Mouse (Mus musculus) hindbrain, embryonic 16.5 days (tissue): ENCODE data around the gene Frmd4b. TPM values are rescaled to one million over a fixed set of nuclear protein-coding genes. Genes with fewer than 3 reads are reported as not detected.

ENCODE experiments used
- ATAC-seq: fragments of 200-750 bp; cut with Nextera tagmentation; 2 replicates; pipeline ENCODE4 v1.8.0; 2017; ENCODE audit warnings: moderate TSS enrichment, moderate library complexity
- H3K27ac ChIP-seq: fragments of 300-500 bp; sonication (generic); 2 replicates; pipeline ENCODE4 v1.5.1; 2014; ENCODE audit warnings: low read depth, mild to moderate bottlenecking, control low read depth, low read length, moderate library complexity
- H3K27me3 ChIP-seq: fragments of 300-500 bp; sonication (generic); replicated peaks from 2 replicates; pipeline ENCODE4 v1.6.1; 2014; ENCODE audit warnings: low read length; ENCODE audit not compliant: control insufficient read depth, insufficient read depth
- H3K36me3 ChIP-seq: fragments of 300-500 bp; sonication (generic); 2 replicates; pipeline ENCODE4 v1.6.1; 2014; ENCODE audit warnings: mild to moderate bottlenecking, low read length, moderate library complexity, mixed read lengths; ENCODE audit not compliant: control insufficient read depth, insufficient read depth
- H3K4me1 ChIP-seq: fragments of 300-500 bp; sonication (generic); 2 replicates; pipeline ENCODE4 v1.6.1; 2014; ENCODE audit warnings: low read depth, low read length; ENCODE audit not compliant: control insufficient read depth, insufficient read depth
- H3K4me2 ChIP-seq: fragments of 300-500 bp; sonication (generic); 2 replicates; pipeline ENCODE4 v1.6.1; 2014; ENCODE audit warnings: mild to moderate bottlenecking, low read length, control low read depth, moderate library complexity
- H3K4me3 ChIP-seq: fragments of 300-500 bp; sonication (generic); 2 replicates; pipeline ENCODE4 v1.5.1; 2014; ENCODE audit warnings: mild to moderate bottlenecking, low read length, control low read depth, moderate library complexity
- H3K9ac ChIP-seq: fragments of 300-500 bp; sonication (generic); 2 replicates; pipeline ENCODE4 v1.6.1; 2014; ENCODE audit warnings: low read depth, mild to moderate bottlenecking, control low read depth, low read length, moderate library complexity
- H3K9me3 ChIP-seq: fragments of 300-500 bp; sonication (generic); 2 replicates; pipeline ENCODE4 v1.6.1; 2014; ENCODE audit warnings: mild to moderate bottlenecking, low read length, moderate library complexity; ENCODE audit not compliant: control insufficient read depth
- WGBS: fragments of 180-500 bp; shearing (Covaris S2); extraction: QIAGEN DNeasy Blood & Tissue Kit; methylation state at CpG from one replicate; pipeline ENCODE4 v1.1.7; 2014; 5-methylcytosine and 5-hydroxymethylcytosine counted together
- polyA plus RNA-seq: library from polyadenylated mRNA; unstranded; fragments of >200 nt; fragmentation: Nextera tagmentation; extraction: Ambion mirVana; gene quantifications from 2 replicates; pipeline ENCODE4 v1.2.1, GENCODE M21; 2015

Gene Frmd4b
- polyA plus RNA-seq, 1 experiment from 2014 or later, result 15.8 TPM

- H3K4me3 ChIP-seq, result no peak overlapping the region
- no peaks in the 10 kb centered on the region for H3K9me3 ChIP-seq
- ATAC-seq, result no peak
- 93% methylated on average over 3 of the region's 3 CpGs for WGBS
- H3K27ac ChIP-seq, result no peak overlapping the region
- peaks cover 2% of the 10 kb centered on the region; the same call in 1 of the 2 replicates for H3K4me1 ChIP-seq
- H3K36me3 ChIP-seq, result no peaks in the 10 kb centered on the region
- no peak overlapping the region for H3K9ac ChIP-seq
- no peak overlapping the region for H3K4me2 ChIP-seq
- no peaks in the 10 kb centered on the region for H3K27me3 ChIP-seq
Measured at GRCm38 (mm10) chr6:97507893-97508292, 109.4 kb downstream of the Frmd4b start.

GRCm38 (mm10) chr6:97506141-97506650 lies 111.1 kb downstream of the Frmd4b start:
- ATAC-seq, result peak; percentile 92
- no peaks in the 10 kb centered on the region for H3K27me3 ChIP-seq
- H3K36me3 ChIP-seq, result no peaks in the 10 kb centered on the region
- peaks cover 2% of the 10 kb centered on the region; the same call in 1 of the 2 replicates for H3K4me1 ChIP-seq
- H3K4me3 ChIP-seq, result no peak overlapping the region
- H3K4me2 ChIP-seq, result peak overlapping the region; percentile 22; the same call in 1 of the 2 replicates
- WGBS, result 41% methylated on average over 15 of the region's 15 CpGs
- H3K27ac ChIP-seq, result no peak overlapping the region
- H3K9ac ChIP-seq, result no peak overlapping the region
- no peaks in the 10 kb centered on the region for H3K9me3 ChIP-seq

- no peak overlapping the region for H3K4me2 ChIP-seq
- no peaks in the 10 kb centered on the region for H3K27me3 ChIP-seq
- H3K4me1 ChIP-seq, result peaks cover 2% of the 10 kb centered on the region; the same call in 1 of the 2 replicates
- no peak overlapping the region for H3K27ac ChIP-seq
- H3K4me3 ChIP-seq, result no peak overlapping the region
- H3K9me3 ChIP-seq, result no peaks in the 10 kb centered on the region
- H3K36me3 ChIP-seq, result no peaks in the 10 kb centered on the region
- WGBS, result 93% methylated on average over 5 of the region's 5 CpGs
- H3K9ac ChIP-seq, result no peak overlapping the region
- ATAC-seq, result no peak
Measured at GRCm38 (mm10) chr6:97504673-97505072, 112.7 kb downstream of the Frmd4b start.

- Histone ChIP-seq H3K9me3 (no peaks in the 10 kb centered on the region), H3K4me3 (no peak overlapping the region), H3K4me2 (no peak overlapping the region), H3K9ac (no peak overlapping the region), H3K4me1 (no peaks in the 10 kb centered on the region), H3K27me3 (no peaks in the 10 kb centered on the region), H3K36me3 (no peaks in the 10 kb centered on the region), H3K27ac (no peak overlapping the region)
- ATAC-seq, result no peak
- WGBS, result 85% methylated on average over 7 of the region's 7 CpGs
Measured at GRCm38 (mm10) chr6:97501000-97501399, 116.3 kb downstream of the Frmd4b start.

- no peak for ATAC-seq
- H3K36me3 ChIP-seq, result no peaks in the 10 kb centered on the region
- H3K4me1 ChIP-seq, result no peaks in the 10 kb centered on the region
- no peak overlapping the region for H3K4me3 ChIP-seq
- no peak overlapping the region for H3K27ac ChIP-seq
- 85% methylated on average over 6 of the region's 6 CpGs for WGBS
- H3K9me3 ChIP-seq, result no peaks in the 10 kb centered on the region
- H3K27me3 ChIP-seq, result no peaks in the 10 kb centered on the region
- H3K4me2 ChIP-seq, result no peak overlapping the region
- H3K9ac ChIP-seq, result no peak overlapping the region
Measured at GRCm38 (mm10) chr6:97500246-97500645, 117.1 kb downstream of the Frmd4b start.

- H3K4me2 ChIP-seq, result no peak overlapping the region
- 90% methylated on average over 1 of the region's 1 CpGs for WGBS
- H3K27me3 ChIP-seq, result no peaks in the 10 kb centered on the region
- no peaks in the 10 kb centered on the region for H3K9me3 ChIP-seq
- H3K4me1 ChIP-seq, result no peaks in the 10 kb centered on the region
- H3K4me3 ChIP-seq, result no peak overlapping the region
- no peak overlapping the region for H3K9ac ChIP-seq
- no peak for ATAC-seq
- no peaks in the 10 kb centered on the region for H3K36me3 ChIP-seq
- H3K27ac ChIP-seq, result no peak overlapping the region
Measured at GRCm38 (mm10) chr6:97496002-97496401, 121.3 kb downstream of the Frmd4b start.

GRCm38 (mm10) chr6:97491065-97491464 lies 126.3 kb downstream of the Frmd4b start:
- H3K9ac ChIP-seq, result no peak overlapping the region
- WGBS, result 95% methylated on average over 5 of the region's 5 CpGs
- no peak for ATAC-seq
- H3K4me3 ChIP-seq, result no peak overlapping the region
- H3K9me3 ChIP-seq, result no peaks in the 10 kb centered on the region
- no peaks in the 10 kb centered on the region for H3K27me3 ChIP-seq
- H3K4me2 ChIP-seq, result no peak overlapping the region
- H3K4me1 ChIP-seq, result peaks cover 19% of the 10 kb centered on the region
- H3K36me3 ChIP-seq, result no peaks in the 10 kb centered on the region
- H3K27ac ChIP-seq, result no peak overlapping the region

- H3K36me3 ChIP-seq, result no peaks in the 10 kb centered on the region
- H3K4me2 ChIP-seq, result peak overlapping the region; percentile 94
- 27% methylated on average over 7 of the region's 7 CpGs for WGBS
- H3K4me3 ChIP-seq, result no peak overlapping the region
- ATAC-seq, result no peak
- peaks cover 19% of the 10 kb centered on the region for H3K4me1 ChIP-seq
- no peaks in the 10 kb centered on the region for H3K9me3 ChIP-seq
- no peak overlapping the region for H3K9ac ChIP-seq
- H3K27me3 ChIP-seq, result no peaks in the 10 kb centered on the region
- H3K27ac ChIP-seq, result no peak overlapping the region
Measured at GRCm38 (mm10) chr6:97488821-97489220, 128.5 kb downstream of the Frmd4b start.

- 20% methylated on average over 8 of the region's 8 CpGs for WGBS
- Histone ChIP-seq H3K4me3 (no peak overlapping the region; the same call in 1 of the 2 replicates), H3K4me2 (peak overlapping the region; percentile 94), H3K27ac (no peak overlapping the region), H3K36me3 (no peaks in the 10 kb centered on the region), H3K9ac (no peak overlapping the region), H3K9me3 (no peaks in the 10 kb centered on the region), H3K4me1 (peaks cover 19% of the 10 kb centered on the region), H3K27me3 (no peaks in the 10 kb centered on the region)
- ATAC-seq, result peak; percentile 28; the same call in 1 of the 2 replicates
Measured at GRCm38 (mm10) chr6:97488280-97488679, 129.1 kb downstream of the Frmd4b start.
